Mouse (Mus musculus) embryo, embryonic 10.5 days (tissue): ENCODE data around the gene Sf3b3.
"Not testable (repeated sequence)": the region's sequence is repeated elsewhere in the genome, so short reads cannot be mapped to it uniquely, and the experiment has no call there.

ENCODE experiments used
- DNase-seq: peaks from one replicate; pipeline ENCODE4 v3.0.0-alpha.2; 2015; ENCODE audit warnings: low spot score

The Sf3b3 gene

GRCm38 (mm10) chr8:110846405-110847170, at the start of gene Sf3b3, which contains the start of gene Cog4:
TSS of gene Sf3b3 (minus strand) at chr8:110846787.
TSS of gene Cog4 (plus strand) at chr8:110846600.
- DNase-seq, result peak; percentile 91

- no peak for DNase-seq
These were observed 49.2 kb upstream of the Sf3b3 start for GRCm38 (mm10) chr8:110895812-110896211.

GRCm38 (mm10) chr8:110895254-110895653, 48.7 kb upstream of the Sf3b3 start:
- DNase-seq, result no peak

GRCm38 (mm10) chr8:110894851-110895250, 48.3 kb upstream of the Sf3b3 start:
- no peak for DNase-seq

GRCm38 (mm10) chr8:110892913-110893312, 46.3 kb upstream of the Sf3b3 start:
- DNase-seq, result no peak

GRCm38 (mm10) chr8:110892040-110892439, 45.5 kb upstream of the Sf3b3 start:
- no peak for DNase-seq

GRCm38 (mm10) chr8:110889904-110890470, 43.4 kb upstream of the Sf3b3 start:
- peak; percentile 16 for DNase-seq

- no peak for DNase-seq
These were observed 42.3 kb upstream of the Sf3b3 start for GRCm38 (mm10) chr8:110888860-110889259.

- DNase-seq, result no peak
These were observed 41.9 kb upstream of the Sf3b3 start for GRCm38 (mm10) chr8:110888441-110888840.

GRCm38 (mm10) chr8:110887551-110887950, 41.0 kb upstream of the Sf3b3 start:
- DNase-seq, result no peak

GRCm38 (mm10) chr8:110886634-110887033, 40.0 kb upstream of the Sf3b3 start:
- DNase-seq, result no peak

GRCm38 (mm10) chr8:110883824-110884223, 37.2 kb upstream of the Sf3b3 start:
- DNase-seq, result no peak

- DNase-seq, result no peak
These were observed 35.2 kb upstream of the Sf3b3 start for GRCm38 (mm10) chr8:110881741-110882310.

GRCm38 (mm10) chr8:110877862-110878261, 31.3 kb upstream of the Sf3b3 start:
- DNase-seq, result no peak

- DNase-seq, result no peak
These were observed 23.9 kb upstream of the Sf3b3 start for GRCm38 (mm10) chr8:110870501-110870900.

- not testable (repeated sequence) for DNase-seq
These were observed 14.9 kb upstream of the Sf3b3 start for GRCm38 (mm10) chr8:110861347-110862025.

- DNase-seq, result peak; percentile 48
These were observed 13.3 kb upstream of the Sf3b3 start for GRCm38 (mm10) chr8:110859651-110860501.

- DNase-seq, result no peak
These were observed 10.3 kb upstream of the Sf3b3 start for GRCm38 (mm10) chr8:110856760-110857461.

GRCm38 (mm10) chr8:110856073-110856472, 9.5 kb upstream of the Sf3b3 start:
- DNase-seq, result not testable (repeated sequence)

GRCm38 (mm10) chr8:110851186-110851585, 4.6 kb upstream of the Sf3b3 start:
- no peak for DNase-seq
